Mouse (Mus musculus): ENCODE measurements around the gene Bmper. TPM values are rescaled to one million over a fixed set of nuclear protein-coding genes. Genes with fewer than 3 reads are reported as not detected.

Bmper gene
- polyA plus RNA-seq, 1 experiment from 2014 or later = 6.9 TPM

DNA sequence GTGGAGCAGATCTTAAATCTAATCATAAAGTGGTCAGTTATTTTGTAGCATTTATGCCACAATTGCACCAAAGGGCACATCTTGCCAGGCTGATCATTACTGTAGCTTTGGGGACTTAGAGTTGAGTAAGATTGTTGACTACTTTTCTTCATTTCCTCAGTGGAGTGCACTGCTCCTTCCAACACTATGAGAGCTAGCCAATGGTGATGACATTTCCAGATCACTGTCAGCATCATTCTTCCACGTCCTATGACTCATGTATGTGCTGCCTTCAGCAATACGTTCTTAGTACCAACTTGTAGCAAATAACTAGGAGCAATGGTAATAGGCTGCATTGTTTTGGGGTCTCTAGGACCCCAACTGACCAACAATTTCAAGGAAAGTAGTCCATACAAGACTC, 33.7 kb downstream of the Bmper start:
- no peaks in the 10 kb centered on the region for H3K9me3 ChIP-seq (ENCODE audit: control insufficient read depth, low read depth, low read length)
- 86% methylated on average over 2 of the region's 2 CpGs for WGBS
- no peaks in the 10 kb centered on the region for H3K36me3 ChIP-seq (ENCODE audit: control insufficient read depth, insufficient read depth, low read length)
- H3K9ac ChIP-seq (replicated peaks; ENCODE audit: low read depth, low read length) = no peak overlapping the region
- ATAC-seq (ENCODE audit: insufficient number of reproducible peaks, insufficient read depth, low FRiP score, low read depth) = no peak
- H3K27me3 ChIP-seq (ENCODE audit: control insufficient read depth, insufficient read depth, low read length) = no peaks in the 10 kb centered on the region
- H3K4me3 ChIP-seq (ENCODE audit: low read depth, low read length) = no peak overlapping the region
- no peak overlapping the region for H3K4me2 ChIP-seq (replicated peaks; ENCODE audit: low read depth, low read length)
- H3K27ac ChIP-seq (ENCODE audit: low read length) = no peak overlapping the region
- no peaks in the 10 kb centered on the region for H3K4me1 ChIP-seq (ENCODE audit: control insufficient read depth, insufficient read depth, low read length)

DNA sequence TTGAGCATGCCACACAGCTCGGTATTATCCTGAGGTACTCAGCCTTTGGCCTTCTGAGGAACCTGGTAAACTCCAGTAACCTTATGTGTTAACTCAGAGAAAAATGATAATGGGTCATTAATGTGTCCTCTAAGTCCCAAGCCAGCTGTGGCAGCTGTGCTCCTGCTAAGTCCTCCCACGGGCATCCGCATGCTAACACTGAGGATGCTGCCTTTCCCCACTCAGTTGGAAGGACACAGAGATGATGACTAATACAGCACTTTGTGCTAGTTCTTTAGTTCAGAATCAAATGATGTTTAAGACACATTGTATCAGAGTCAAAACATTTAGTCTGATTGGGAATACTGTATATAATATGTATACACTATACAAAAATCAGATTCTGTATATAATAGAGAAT, 39.0 kb downstream of the Bmper start:
- H3K9ac ChIP-seq (replicated peaks; ENCODE audit: low read depth, low read length) = no peak overlapping the region
- H3K27me3 ChIP-seq (ENCODE audit: control insufficient read depth, insufficient read depth, low read length) = no peaks in the 10 kb centered on the region
- no peaks in the 10 kb centered on the region for H3K36me3 ChIP-seq (ENCODE audit: control insufficient read depth, insufficient read depth, low read length)
- H3K4me3 ChIP-seq (ENCODE audit: low read depth, low read length) = no peak overlapping the region
- no peak overlapping the region for H3K4me2 ChIP-seq (replicated peaks; ENCODE audit: low read depth, low read length)
- H3K4me1 ChIP-seq (ENCODE audit: control insufficient read depth, insufficient read depth, low read length) = no peaks in the 10 kb centered on the region
- no peaks in the 10 kb centered on the region for H3K9me3 ChIP-seq (ENCODE audit: control insufficient read depth, low read depth, low read length)
- no peak for ATAC-seq (ENCODE audit: insufficient number of reproducible peaks, insufficient read depth, low FRiP score, low read depth)
- no peak overlapping the region for H3K27ac ChIP-seq (ENCODE audit: low read length)
- 82% methylated on average over 3 of the region's 3 CpGs for WGBS

DNA sequence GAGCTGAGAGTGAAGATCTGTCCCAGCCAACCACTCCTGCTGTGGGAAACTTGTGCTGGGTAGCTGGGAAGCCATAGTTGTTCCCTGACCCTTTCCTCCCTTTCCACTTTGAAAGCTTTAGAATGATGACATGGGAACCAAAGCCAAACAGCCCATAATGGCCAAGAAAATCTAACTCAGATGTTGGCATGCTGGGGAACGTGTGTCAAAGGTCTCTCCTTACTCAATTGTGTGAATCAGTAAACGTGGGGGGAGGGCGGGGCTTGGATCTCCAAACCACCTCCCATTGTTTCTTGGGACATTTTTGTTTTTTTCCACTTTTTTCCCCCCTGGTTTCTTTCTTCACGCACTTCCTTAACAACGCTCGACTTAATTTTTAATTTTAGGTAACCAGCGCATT, 40.0 kb downstream of the Bmper start:
- Histone ChIP-seq H3K36me3 (ENCODE audit: control insufficient read depth, insufficient read depth, low read length) (no peaks in the 10 kb centered on the region), H3K4me1 (ENCODE audit: control insufficient read depth, insufficient read depth, low read length) (no peaks in the 10 kb centered on the region), H3K9ac (replicated peaks; ENCODE audit: low read depth, low read length) (no peak overlapping the region), H3K27me3 (ENCODE audit: control insufficient read depth, insufficient read depth, low read length) (no peaks in the 10 kb centered on the region), H3K4me2 (replicated peaks; ENCODE audit: low read depth, low read length) (no peak overlapping the region), H3K4me3 (ENCODE audit: low read depth, low read length) (no peak overlapping the region), H3K9me3 (ENCODE audit: control insufficient read depth, low read depth, low read length) (no peaks in the 10 kb centered on the region), H3K27ac (ENCODE audit: low read length) (no peak overlapping the region)
- 85% methylated on average over 7 of the region's 7 CpGs for WGBS
- no peak for ATAC-seq (ENCODE audit: insufficient number of reproducible peaks, insufficient read depth, low FRiP score, low read depth)

DNA sequence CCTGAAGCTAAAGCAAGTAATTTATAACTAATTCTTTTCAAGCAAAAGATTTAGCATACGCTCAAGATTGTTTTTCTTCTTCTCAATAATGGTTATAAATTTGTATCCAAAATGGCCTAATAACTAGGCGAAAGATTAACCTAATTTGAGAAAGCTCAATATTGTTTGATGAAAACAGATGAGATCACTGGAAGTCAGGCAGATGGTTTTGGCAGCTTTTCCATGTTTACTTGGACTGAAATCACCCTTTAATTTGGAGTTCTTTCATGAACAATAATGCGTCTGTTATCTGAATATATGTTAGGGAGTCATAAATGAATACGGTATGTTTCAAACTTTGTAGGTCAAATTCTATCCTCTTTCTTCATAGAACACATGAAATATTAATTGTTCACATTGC, 41.6 kb downstream of the Bmper start:
- 88% methylated on average over 4 of the region's 4 CpGs for WGBS
- H3K27me3 ChIP-seq (ENCODE audit: control insufficient read depth, insufficient read depth, low read length) = no peaks in the 10 kb centered on the region
- no peaks in the 10 kb centered on the region for H3K4me1 ChIP-seq (ENCODE audit: control insufficient read depth, insufficient read depth, low read length)
- H3K4me2 ChIP-seq (replicated peaks; ENCODE audit: low read depth, low read length) = no peak overlapping the region
- H3K9me3 ChIP-seq (ENCODE audit: control insufficient read depth, low read depth, low read length) = no peaks in the 10 kb centered on the region
- no peak for ATAC-seq (ENCODE audit: insufficient number of reproducible peaks, insufficient read depth, low FRiP score, low read depth)
- H3K36me3 ChIP-seq (ENCODE audit: control insufficient read depth, insufficient read depth, low read length) = no peaks in the 10 kb centered on the region
- no peak overlapping the region for H3K4me3 ChIP-seq (ENCODE audit: low read depth, low read length)
- H3K9ac ChIP-seq (replicated peaks; ENCODE audit: low read depth, low read length) = no peak overlapping the region
- no peak overlapping the region for H3K27ac ChIP-seq (ENCODE audit: low read length)

DNA sequence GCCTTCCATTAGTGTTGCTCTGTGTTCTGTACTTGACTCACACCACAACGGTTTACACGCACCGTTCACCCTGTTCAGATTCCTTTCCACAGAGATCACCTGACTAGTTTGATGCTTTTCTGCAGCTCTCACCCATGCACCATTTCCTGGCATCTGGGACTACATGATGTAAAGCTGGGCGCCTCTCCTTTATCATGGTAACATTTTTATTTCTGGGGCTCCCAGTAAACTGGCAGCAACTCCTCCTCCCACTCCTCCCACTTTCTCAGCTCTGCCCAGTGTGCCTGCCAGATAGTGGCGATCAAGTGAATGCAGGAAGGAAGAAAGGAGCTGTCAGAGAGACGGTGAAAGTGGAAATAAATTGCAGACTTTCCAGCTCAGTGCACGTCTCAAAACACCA, 45.7 kb downstream of the Bmper start:
- Histone ChIP-seq H3K36me3 (ENCODE audit: control insufficient read depth, insufficient read depth, low read length) (no peaks in the 10 kb centered on the region), H3K27ac (ENCODE audit: low read length) (no peak overlapping the region), H3K4me2 (replicated peaks; ENCODE audit: low read depth, low read length) (no peak overlapping the region), H3K27me3 (ENCODE audit: control insufficient read depth, insufficient read depth, low read length) (no peaks in the 10 kb centered on the region), H3K9me3 (ENCODE audit: control insufficient read depth, low read depth, low read length) (no peaks in the 10 kb centered on the region), H3K4me1 (ENCODE audit: control insufficient read depth, insufficient read depth, low read length) (no peaks in the 10 kb centered on the region), H3K4me3 (ENCODE audit: low read depth, low read length) (no peak overlapping the region), H3K9ac (replicated peaks; ENCODE audit: low read depth, low read length) (no peak overlapping the region)
- 60% methylated on average over 7 of the region's 7 CpGs for WGBS
- ATAC-seq (ENCODE audit: insufficient number of reproducible peaks, insufficient read depth, low FRiP score, low read depth) = no peak

DNA sequence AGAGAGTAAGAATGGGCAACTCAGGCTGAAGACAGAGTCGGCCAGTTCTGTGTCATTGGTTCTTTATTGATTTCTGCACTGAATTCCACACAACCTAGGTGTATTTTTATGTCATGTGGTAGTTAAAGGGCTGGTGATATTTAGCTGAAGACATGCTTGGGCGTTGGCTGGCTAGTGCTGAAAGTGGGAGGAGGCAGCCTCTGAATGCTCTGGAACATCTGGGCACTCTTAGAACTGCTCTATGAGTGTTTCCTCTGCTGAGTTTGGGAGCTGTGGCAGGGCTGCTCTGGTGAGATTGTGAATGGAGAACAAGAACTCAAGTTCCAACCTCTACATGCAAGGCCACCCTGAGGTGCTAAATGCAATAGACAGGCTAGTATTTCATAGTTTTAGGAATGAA, 46.2 kb downstream of the Bmper start:
- Histone ChIP-seq H3K9ac (replicated peaks; ENCODE audit: low read depth, low read length) (no peak overlapping the region), H3K27ac (ENCODE audit: low read length) (no peak overlapping the region), H3K9me3 (ENCODE audit: control insufficient read depth, low read depth, low read length) (no peaks in the 10 kb centered on the region), H3K4me1 (ENCODE audit: control insufficient read depth, insufficient read depth, low read length) (no peaks in the 10 kb centered on the region), H3K27me3 (ENCODE audit: control insufficient read depth, insufficient read depth, low read length) (no peaks in the 10 kb centered on the region), H3K4me3 (ENCODE audit: low read depth, low read length) (no peak overlapping the region), H3K4me2 (replicated peaks; ENCODE audit: low read depth, low read length) (no peak overlapping the region), H3K36me3 (ENCODE audit: control insufficient read depth, insufficient read depth, low read length) (no peaks in the 10 kb centered on the region)
- WGBS = 64% methylated on average over 2 of the region's 2 CpGs
- no peak for ATAC-seq (ENCODE audit: insufficient number of reproducible peaks, insufficient read depth, low FRiP score, low read depth)

DNA sequence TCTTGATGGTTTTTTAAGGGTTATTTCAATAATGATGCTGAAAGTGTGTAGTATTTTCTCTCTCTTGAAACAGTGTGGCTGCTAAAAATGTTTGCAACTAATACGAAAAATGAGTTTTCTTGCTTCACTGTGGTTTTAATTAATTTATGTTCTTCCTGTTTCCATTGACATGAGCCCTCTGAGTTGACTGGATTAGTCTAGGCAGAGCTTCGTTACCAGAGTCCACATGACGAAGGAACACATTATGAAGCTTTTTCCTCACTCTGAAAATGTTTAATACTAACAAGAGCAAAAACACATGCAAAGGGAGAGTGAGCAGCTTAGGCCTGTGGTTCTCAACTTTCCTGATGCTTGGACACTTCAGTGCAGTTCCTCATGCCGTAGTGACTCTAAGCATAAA, 53.4 kb downstream of the Bmper start:
- Histone ChIP-seq H3K27me3 (ENCODE audit: control insufficient read depth, insufficient read depth, low read length) (no peaks in the 10 kb centered on the region), H3K9ac (replicated peaks; ENCODE audit: low read depth, low read length) (no peak overlapping the region), H3K4me3 (ENCODE audit: low read depth, low read length) (no peak overlapping the region), H3K27ac (ENCODE audit: low read length) (no peak overlapping the region), H3K4me2 (replicated peaks; ENCODE audit: low read depth, low read length) (no peak overlapping the region), H3K36me3 (ENCODE audit: control insufficient read depth, insufficient read depth, low read length) (no peaks in the 10 kb centered on the region), H3K9me3 (ENCODE audit: control insufficient read depth, low read depth, low read length) (no peaks in the 10 kb centered on the region), H3K4me1 (ENCODE audit: control insufficient read depth, insufficient read depth, low read length) (no peaks in the 10 kb centered on the region)
- 91% methylated on average over 4 of the region's 4 CpGs for WGBS
- no peak for ATAC-seq (ENCODE audit: insufficient number of reproducible peaks, insufficient read depth, low FRiP score, low read depth)

DNA sequence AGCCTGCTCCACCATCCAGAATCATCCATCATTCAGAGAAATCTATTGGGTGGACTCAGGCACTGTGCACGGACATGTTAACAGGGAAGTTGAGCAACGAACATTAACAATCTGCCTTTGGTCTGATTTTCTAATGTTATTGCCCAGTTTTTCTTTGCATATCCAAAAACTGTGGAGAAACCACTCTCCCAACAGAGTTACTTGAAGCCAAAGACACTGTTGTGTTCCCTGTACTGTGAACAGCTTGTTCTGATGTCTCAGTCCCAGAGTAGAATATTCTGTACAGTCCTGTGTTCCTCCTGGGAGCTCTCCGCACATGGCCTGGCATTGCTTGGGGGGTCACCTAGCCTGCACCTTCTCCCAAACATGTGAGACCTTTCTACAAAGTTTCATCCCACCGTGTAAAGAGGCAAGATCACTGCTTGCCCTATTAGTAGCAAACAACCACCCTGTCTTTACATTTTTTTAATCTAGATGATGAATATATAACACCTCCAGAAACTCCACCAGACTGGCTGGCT, 62.1 kb downstream of the Bmper start:
- Histone ChIP-seq H3K27ac (ENCODE audit: low read length) (no peak overlapping the region), H3K4me2 (replicated peaks; ENCODE audit: low read depth, low read length) (no peak overlapping the region), H3K4me1 (ENCODE audit: control insufficient read depth, insufficient read depth, low read length) (no peaks in the 10 kb centered on the region), H3K9ac (replicated peaks; ENCODE audit: low read depth, low read length) (no peak overlapping the region), H3K27me3 (ENCODE audit: control insufficient read depth, insufficient read depth, low read length) (no peaks in the 10 kb centered on the region), H3K9me3 (ENCODE audit: control insufficient read depth, low read depth, low read length) (no peaks in the 10 kb centered on the region), H3K36me3 (ENCODE audit: control insufficient read depth, insufficient read depth, low read length) (no peaks in the 10 kb centered on the region), H3K4me3 (ENCODE audit: low read depth, low read length) (no peak overlapping the region)
- WGBS = 70% methylated on average over 4 of the region's 4 CpGs
- ATAC-seq (ENCODE audit: insufficient number of reproducible peaks, insufficient read depth, low FRiP score, low read depth) = no peak

DNA sequence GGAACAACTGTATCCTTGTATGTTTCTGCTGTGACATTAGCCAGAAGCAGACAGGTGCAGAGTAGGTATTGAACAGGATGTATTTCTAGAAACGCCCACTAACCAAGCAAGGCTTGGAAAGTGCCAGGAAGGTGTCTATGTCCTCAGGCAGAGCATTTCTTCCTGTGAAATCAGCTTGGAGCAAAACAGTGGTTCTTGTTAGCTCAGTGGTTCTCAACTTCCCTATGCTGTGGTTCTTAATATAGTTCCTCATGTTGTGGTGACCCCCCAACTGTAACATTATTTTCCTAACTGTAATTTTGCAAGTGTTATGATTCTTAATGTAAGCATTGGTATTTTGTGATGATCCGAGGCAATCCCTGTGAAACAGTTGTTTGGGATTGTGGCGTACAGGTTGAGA, 70.7 kb downstream of the Bmper start:
- Histone ChIP-seq H3K27ac (ENCODE audit: low read length) (no peak overlapping the region), H3K4me1 (ENCODE audit: control insufficient read depth, insufficient read depth, low read length) (no peaks in the 10 kb centered on the region), H3K4me3 (ENCODE audit: low read depth, low read length) (no peak overlapping the region), H3K9ac (replicated peaks; ENCODE audit: low read depth, low read length) (no peak overlapping the region), H3K9me3 (ENCODE audit: control insufficient read depth, low read depth, low read length) (no peaks in the 10 kb centered on the region), H3K4me2 (replicated peaks; ENCODE audit: low read depth, low read length) (no peak overlapping the region), H3K27me3 (ENCODE audit: control insufficient read depth, insufficient read depth, low read length) (no peaks in the 10 kb centered on the region), H3K36me3 (ENCODE audit: control insufficient read depth, insufficient read depth, low read length) (no peaks in the 10 kb centered on the region)
- ATAC-seq (ENCODE audit: insufficient number of reproducible peaks, insufficient read depth, low FRiP score, low read depth) = no peak
- WGBS = 82% methylated on average over 3 of the region's 3 CpGs
